Mouse (Mus musculus): ENCODE results near the gene Lrrc8a.

Lrrc8a gene

DNA sequence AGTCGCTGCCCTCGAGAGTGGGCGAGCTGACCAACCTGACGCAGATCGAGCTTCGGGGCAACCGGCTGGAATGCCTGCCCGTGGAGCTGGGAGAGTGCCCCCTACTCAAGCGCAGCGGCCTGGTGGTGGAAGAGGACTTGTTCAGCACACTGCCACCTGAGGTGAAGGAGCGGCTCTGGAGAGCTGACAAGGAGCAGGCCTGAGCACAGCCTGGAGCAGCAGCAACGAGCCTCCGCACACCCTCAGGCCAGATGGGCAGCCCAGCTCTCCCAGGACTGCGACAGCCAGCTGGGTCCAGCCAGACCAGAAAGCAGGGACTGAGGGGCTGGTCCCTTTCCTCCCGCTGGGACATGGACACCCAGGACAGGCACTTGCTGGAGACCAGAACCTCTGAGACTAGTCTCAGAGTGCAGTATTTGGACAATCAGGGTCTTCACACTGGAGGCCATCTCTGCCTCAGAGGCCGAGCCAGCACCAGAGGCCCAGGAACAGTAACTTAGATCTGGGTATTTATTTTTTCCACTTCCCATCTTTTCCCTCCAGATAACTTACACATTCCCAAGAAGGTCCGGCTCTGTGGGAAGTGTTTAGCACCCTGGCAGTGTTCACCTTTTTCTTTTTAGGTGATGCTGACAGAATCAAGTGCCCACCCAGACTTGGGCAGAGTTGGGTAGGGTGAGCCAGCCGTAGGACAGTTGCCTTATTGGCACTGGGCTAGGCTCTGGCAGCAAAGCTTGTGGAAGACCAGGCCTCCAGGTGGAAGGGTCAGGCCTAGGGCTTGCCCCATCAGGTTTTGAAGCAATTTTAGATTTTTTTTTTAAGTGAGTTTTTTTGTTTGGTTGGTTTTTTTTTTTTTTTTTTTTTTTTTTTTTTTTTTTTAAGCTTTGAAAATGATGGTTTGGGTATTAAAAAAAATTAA lies 24.7 kb downstream of the Lrrc8a start:
- DNase-seq (ENCODE audit: low spot score): no peak

DNA sequence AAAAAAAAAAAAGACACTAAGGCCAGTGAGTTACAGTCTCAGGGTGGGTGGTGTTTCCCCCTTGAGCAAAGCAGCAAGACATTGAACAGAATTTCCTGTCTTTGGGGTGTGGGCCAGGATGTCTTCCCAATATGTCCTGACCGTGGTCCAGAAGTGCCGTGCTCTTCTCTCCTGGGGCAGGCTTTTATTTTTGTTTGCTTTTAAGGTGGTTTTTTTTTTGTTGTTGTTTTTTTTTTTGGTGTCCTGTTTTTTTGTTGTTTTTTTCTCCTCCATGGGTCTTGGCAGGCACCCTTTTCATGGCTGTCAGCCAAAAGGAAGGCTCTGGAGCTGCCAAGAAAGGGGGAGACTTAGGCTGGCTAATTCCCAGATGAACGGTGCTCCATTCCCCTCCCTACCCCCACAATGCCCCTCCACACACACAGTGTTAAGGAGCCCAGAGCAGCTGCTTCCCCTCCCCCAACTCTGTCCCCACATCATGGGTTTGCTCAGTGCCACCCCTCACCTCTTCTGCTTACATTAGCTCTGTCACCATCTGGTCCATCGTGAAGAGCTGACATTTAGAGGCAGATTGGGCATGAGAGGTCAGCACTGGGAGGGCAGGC lies 25.4 kb downstream of the Lrrc8a start:
- no peak for DNase-seq (ENCODE audit: low spot score)

- DNase-seq (ENCODE audit: low spot score): no peak
Measured at GRCm38 (mm10) chr2:30263811-30264210, 26.3 kb downstream of the Lrrc8a start.

DNA sequence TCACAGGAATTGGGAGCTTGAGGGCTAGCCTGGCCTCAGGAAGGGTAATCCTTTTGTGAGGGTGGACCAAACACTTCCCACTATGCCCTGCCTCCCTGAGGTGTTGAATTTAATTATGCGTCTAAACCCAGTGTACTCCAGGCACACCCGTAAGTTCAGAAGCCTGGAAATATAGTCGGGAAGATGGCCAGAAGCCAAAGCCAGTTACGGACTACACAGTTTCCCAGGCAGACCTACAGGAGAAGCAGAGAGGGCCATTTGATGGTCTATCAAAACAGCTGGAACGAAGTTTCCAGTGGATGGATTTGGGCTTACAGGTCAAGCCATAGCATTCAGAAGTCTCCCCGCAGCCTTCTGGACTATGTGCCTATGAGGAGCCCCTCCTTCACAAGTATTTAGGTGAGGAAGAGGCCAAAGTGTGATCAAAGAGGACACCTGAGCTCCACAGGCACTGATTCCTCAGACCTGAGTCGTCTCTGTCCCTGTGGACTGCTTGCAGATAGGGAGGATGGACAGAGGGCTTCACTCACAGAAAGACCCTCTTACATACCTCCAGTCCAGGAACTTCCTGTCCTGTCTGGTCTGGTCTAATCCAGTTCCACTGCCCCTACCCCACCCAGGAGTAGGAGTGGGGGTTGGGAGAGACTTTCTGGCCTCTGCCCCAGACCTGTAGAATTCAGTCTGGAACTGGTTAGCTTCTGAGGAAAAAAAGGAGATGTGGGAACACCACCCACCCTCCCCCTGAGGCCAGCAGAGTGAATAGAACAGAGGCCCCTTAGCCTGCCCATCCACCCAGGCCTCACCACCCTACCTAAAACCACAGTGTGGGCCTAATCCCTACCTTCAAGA lies 27.4 kb downstream of the Lrrc8a start:
- DNase-seq (ENCODE audit: low spot score): no peak

DNA sequence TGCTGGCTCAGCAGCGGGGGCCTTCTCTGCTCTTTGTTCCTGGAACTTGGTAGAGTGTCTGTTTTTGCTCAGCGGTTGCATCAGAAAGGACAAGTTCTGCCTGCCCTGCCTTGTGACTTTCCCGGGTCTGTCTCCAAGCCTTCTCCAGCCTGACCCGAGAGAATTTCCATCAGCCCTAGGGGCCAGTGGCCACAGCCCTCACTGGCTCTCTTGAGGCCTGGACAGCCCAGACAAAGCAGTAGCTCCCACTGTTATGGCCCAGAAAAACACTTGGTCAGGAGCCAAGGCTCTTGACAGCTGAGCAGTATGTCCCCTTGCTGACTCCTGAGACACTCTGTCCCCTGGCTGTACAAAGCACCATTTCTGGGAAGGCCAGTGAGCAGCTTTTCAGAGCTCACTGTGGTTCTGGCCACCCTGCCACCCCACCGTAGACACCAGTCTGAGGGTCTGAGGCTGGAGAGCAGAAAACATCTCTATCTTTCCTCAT lies 28.3 kb downstream of the Lrrc8a start, which contains the start of gene Phyhd1:
Gene Phyhd1, plus strand, starts transcription at position 437 of the 487 bp plus-strand sequence.
- DNase-seq (ENCODE audit: low spot score): no peak

- DNase-seq (ENCODE audit: low spot score): peak; percentile 65
Measured at GRCm38 (mm10) chr2:30266392-30266941, 29.0 kb downstream of the Lrrc8a start.

- no peak for DNase-seq (ENCODE audit: low spot score)
Measured at GRCm38 (mm10) chr2:30267466-30267865, 30.0 kb downstream of the Lrrc8a start.

GRCm38 (mm10) chr2:30268371-30268770 lies 30.9 kb downstream of the Lrrc8a start:
- DNase-seq (ENCODE audit: low spot score): no peak

- DNase-seq (ENCODE audit: low spot score): no peak
Measured at GRCm38 (mm10) chr2:30269241-30269990, 31.9 kb downstream of the Lrrc8a start.

GRCm38 (mm10) chr2:30270134-30270533 lies 32.6 kb downstream of the Lrrc8a start:
- DNase-seq (ENCODE audit: low spot score): peak; percentile 48

GRCm38 (mm10) chr2:30280743-30281142 lies 43.2 kb downstream of the Lrrc8a start, which contains the start of gene Gm28038:
Gene Gm28038, plus strand, starts transcription at chr2:30281043.
- DNase-seq (ENCODE audit: low spot score): no peak

- no peak for DNase-seq (ENCODE audit: low spot score)
Measured at GRCm38 (mm10) chr2:30281651-30282050, 44.1 kb downstream of the Lrrc8a start.

- DNase-seq (ENCODE audit: low spot score): no peak
Measured at GRCm38 (mm10) chr2:30283193-30283592, 45.7 kb downstream of the Lrrc8a start.

GRCm38 (mm10) chr2:30285004-30285403 lies 47.5 kb downstream of the Lrrc8a start:
- no peak for DNase-seq (ENCODE audit: low spot score)

GRCm38 (mm10) chr2:30285416-30286181 lies 48.1 kb downstream of the Lrrc8a start:
- DNase-seq (ENCODE audit: low spot score): no peak

- DNase-seq (ENCODE audit: low spot score): peak; percentile 99
Measured at GRCm38 (mm10) chr2:30286192-30287026, 48.9 kb downstream of the Lrrc8a start, which contains the start of the genes Dolk and Nup188. Gene Dolk, minus strand, starts transcription at chr2:30286334. Gene Nup188, plus strand, starts transcription at chr2:30286397.

GRCm38 (mm10) chr2:30287027-30287373 lies 49.5 kb downstream of the Lrrc8a start:
- no peak for DNase-seq (ENCODE audit: low spot score)

GRCm38 (mm10) chr2:30299525-30299924 lies 62.0 kb downstream of the Lrrc8a start:
- no peak for DNase-seq (ENCODE audit: low spot score)

DNA sequence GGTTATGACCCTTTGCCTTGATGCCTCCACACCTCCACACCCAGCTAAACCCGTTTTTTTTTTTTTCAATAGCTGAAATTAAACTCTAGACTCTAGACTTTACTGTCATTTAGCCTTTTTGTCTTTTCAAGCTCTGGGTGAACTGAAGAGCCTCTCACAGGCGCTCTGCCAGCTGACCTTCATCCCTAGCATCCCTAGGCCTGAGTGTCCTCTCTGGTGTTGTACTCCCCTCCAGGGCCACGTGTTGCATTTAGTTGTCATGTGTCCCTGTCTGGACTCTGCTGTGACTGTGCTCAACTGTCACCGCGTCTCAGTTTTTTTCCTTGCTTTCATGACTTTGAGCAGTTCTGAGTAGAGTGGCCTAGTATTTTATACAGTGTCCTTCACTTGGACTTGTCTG lies 62.5 kb downstream of the Lrrc8a start:
- DNase-seq (ENCODE audit: low spot score): no peak

Data from urinary bladder, postnatal 25 days (tissue).